Mouse (Mus musculus): ENCODE measurements around the gene Gm7271. TPM values are rescaled to one million over a fixed set of nuclear protein-coding genes. Genes with fewer than 3 reads are reported as not detected.

Gm7271 gene
- polyA plus RNA-seq, 1 experiment, result not detected

Other genes with a start within 250 kb of the Gm7271 start
- 21.7 and 24.0 TPM in 2 replicates for gene Clock, start 179.2 kb upstream of the Gm7271 start, polyA plus RNA-seq (2012; rRNA removed)
- gene Pdcl2, start 152.9 kb upstream of the Gm7271 start, polyA plus RNA-seq (2012; rRNA removed), result not detected in 2 replicates
- gene Nmu, start 120.3 kb upstream of the Gm7271 start, polyA plus RNA-seq (2012; rRNA removed), result 0.18 TPM in 1 of 2 replicates, not detected in the other
- 92.8 and 114 TPM in 2 replicates for gene Exoc1, start 45.3 kb downstream of the Gm7271 start, polyA plus RNA-seq (2012; rRNA removed)
- 6.7 and 8.0 TPM in 2 replicates for gene Cep135, start 104.7 kb downstream of the Gm7271 start, polyA plus RNA-seq (2012; rRNA removed)
- 33.1 and 38.0 TPM in 2 replicates for gene C530008M17Rik, start 172.5 kb downstream of the Gm7271 start, polyA plus RNA-seq (2012; rRNA removed)